Mouse (Mus musculus): Measurements from ENCODE around the gene Slit3.

- no peak for TF ChIP-seq CTCF (conservative IDR thresholded peaks at IDR 0.05; ENCODE audit: low read length)
- TF ChIP-seq NANOG (IDR thresholded peaks at IDR 0.05; ENCODE audit: borderline replicate concordance, low read length), result no peak
- TF ChIP-seq POU5F1 (IDR thresholded peaks at IDR 0.05; ENCODE audit: borderline replicate concordance, low read length), result no peak
These were observed 82.6 kb downstream of the Slit3 start for GRCm38 (mm10) chr11:35203673-35204072.

Data from E14TG2a.4 (cell line).